Mouse (Mus musculus): Measurements from ENCODE around the gene Hs3st3a1. TPM values are rescaled to one million over a fixed set of nuclear protein-coding genes. Genes with fewer than 3 reads are reported as not detected.

The Hs3st3a1 gene
- total RNA-seq, 2 experiments from 2014 or later: 0.34 to 0.43 TPM

- no peak for DNase-seq (ENCODE audit: extremely low spot score in 1 of 2, low spot score in 2 of 2)
- intact Hi-C loops (cut with DNase I): no loop called here
Observed at GRCm38 (mm10) chr11:64537230-64537629, 102.1 kb downstream of the Hs3st3a1 start.

DNA sequence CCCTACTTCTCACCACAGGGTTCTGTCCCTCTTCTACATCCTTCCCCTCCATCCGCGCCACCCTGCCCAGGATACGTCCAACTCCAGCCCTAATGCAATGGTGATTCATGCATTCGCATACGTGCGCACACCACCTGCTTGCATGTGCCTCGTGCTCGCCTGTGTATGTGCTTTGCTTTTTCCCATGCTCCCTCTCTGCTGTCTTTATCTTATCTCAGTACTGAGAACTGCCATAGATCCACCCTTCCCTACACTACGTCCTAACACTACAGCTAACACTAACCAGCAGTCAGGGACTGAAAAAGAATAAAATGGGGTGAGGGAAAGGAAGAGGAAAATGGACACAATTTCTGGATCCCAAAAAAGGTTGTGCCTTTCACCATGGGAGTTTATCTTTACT is 106.7 kb downstream of the Hs3st3a1 start:
- intact Hi-C loops (cut with DNase I): no loop called here
- no peak for DNase-seq (ENCODE audit: extremely low spot score in 1 of 2, low spot score in 2 of 2)

DNA sequence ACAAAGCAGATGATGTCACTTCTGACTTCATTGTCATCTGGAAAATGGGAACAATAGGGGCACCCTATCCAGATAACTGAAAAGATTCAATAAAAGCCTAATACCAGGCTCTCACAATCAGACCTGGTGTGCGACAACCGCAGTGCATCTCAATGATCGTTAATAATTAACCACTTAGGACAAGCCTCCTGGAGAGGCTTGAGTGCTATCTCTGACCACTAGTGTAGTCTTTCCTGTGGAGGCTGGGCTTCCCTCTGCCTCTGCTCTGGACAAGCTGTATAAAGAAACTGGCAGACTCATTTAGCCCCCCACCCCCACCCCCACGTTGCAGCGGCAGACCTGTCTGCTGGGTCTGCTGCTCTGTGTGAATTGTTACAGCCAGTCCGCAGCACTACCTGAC is 107.2 kb downstream of the Hs3st3a1 start:
- intact Hi-C loops (cut with DNase I): no loop called here
- DNase-seq (ENCODE audit: extremely low spot score in 1 of 2, low spot score in 2 of 2): no peak

DNA sequence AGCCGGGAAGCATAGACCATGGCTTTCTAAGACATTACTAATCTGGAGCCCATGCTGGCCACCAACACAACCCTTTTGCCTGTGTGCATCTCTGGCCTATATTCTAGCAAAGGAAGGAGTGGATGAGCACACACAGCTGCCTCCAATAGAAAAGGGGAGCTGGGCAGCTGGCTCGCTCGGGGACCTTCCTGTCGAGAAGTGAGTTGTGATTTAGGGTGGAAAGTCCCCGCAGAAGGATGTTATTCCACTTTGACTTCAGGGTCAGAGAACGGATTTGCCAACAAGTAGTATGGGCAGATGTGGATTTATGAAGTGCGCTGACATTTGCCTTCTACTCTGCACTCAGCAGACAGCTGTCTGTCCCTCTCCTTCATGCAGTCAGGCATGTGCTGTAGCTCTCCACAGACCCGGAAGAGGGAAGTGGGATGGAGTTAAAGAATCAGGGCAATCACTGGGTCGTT is 108.1 kb downstream of the Hs3st3a1 start:
- no peak for DNase-seq (ENCODE audit: extremely low spot score in 1 of 2, low spot score in 2 of 2)
- intact Hi-C loops (cut with DNase I): no loop called here

GRCm38 (mm10) chr11:64544236-64544635 is 109.1 kb downstream of the Hs3st3a1 start:
- intact Hi-C loops (cut with DNase I): no loop called here
- DNase-seq (ENCODE audit: extremely low spot score in 1 of 2, low spot score in 2 of 2): no peak

- intact Hi-C loops (cut with DNase I): no loop called here
- DNase-seq (ENCODE audit: extremely low spot score in 1 of 2, low spot score in 2 of 2): no peak
Observed at GRCm38 (mm10) chr11:64549380-64549779, 114.2 kb downstream of the Hs3st3a1 start.

DNA sequence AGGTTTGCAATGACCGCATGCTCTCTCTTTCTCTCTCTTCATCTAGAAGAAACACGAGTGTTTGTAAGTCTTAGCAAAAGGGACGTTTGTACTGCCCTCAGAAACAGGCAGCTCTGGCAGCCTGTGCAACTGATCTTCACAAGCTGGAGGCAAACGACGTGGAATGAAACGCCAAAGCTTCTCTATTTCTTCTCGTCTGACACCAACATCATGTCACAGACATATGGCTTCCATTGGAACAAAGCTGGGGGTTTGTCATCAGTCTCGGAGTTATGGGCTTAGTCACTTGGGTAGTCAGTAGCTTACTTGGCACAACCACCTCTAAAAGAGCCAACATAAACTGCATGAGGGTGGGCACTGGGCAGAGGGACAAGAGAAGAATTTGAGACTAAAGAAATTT is 114.8 kb downstream of the Hs3st3a1 start:
- intact Hi-C loops (cut with DNase I): no loop called here
- no peak for DNase-seq (ENCODE audit: extremely low spot score in 1 of 2, low spot score in 2 of 2)

- no peak for DNase-seq (ENCODE audit: extremely low spot score in 1 of 2, low spot score in 2 of 2)
- intact Hi-C loops (cut with DNase I): no loop called here
Observed at GRCm38 (mm10) chr11:64558282-64558681, 123.2 kb downstream of the Hs3st3a1 start.

GRCm38 (mm10) chr11:64559388-64559787 is 124.3 kb downstream of the Hs3st3a1 start:
- intact Hi-C loops (cut with DNase I): no loop called here
- no peak for DNase-seq (ENCODE audit: extremely low spot score in 1 of 2, low spot score in 2 of 2)

DNA sequence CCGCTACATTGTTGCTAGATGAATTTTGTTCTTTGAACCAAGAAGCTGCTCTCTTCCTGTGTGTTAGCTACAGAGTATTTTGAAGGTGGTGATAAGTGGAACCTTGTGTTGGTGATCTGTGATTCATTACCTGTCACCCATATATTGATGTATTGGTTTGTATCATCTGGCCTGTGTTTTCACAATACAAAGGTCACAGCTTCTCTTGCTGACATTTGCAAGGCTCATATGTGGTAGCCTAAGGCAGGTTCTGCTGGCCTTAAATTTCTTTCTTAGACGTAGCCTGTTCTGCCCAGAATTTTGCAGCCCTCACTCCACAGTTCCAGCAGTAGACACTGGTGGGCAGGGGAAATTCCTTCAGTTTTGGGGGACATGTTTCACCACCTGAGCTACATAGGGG is 125.3 kb downstream of the Hs3st3a1 start:
- intact Hi-C loops (cut with DNase I): no loop called here

DNA sequence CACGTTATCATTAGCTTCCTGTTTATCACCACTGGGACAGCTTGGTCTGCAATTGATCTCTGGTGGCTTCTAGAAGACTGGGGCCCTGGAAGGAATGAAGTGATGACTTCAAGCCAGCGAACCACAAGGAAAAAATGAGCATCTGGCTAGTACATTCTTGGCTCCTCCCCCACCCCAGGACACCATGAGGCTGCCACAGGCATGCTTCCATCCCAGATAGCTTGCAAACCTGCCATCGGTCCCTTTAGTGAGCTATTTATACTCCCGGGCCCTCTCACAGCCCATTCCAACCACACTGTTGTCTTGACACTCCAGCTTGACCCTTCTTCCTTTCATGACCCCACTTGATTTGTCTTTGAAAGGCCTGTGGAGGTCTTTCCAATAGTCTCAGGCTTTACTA is 127.6 kb downstream of the Hs3st3a1 start:
- no peak for DNase-seq (ENCODE audit: extremely low spot score in 1 of 2, low spot score in 2 of 2)
- intact Hi-C loops (cut with DNase I): no loop called here

More for the DNA sequence above, 125.3 kb downstream of the Hs3st3a1 start:
- no peak for DNase-seq (ENCODE audit: extremely low spot score in 1 of 2, low spot score in 2 of 2)

Other genes starting within 250 kb of the Hs3st3a1 start
- gene F930015N05Rik, start 1.3 kb downstream of the Hs3st3a1 start, total RNA-seq (2021): not detected